Mouse (Mus musculus) layer of hippocampus, adult 11-12 months (tissue): ENCODE measurements around the gene Hoxa5.

Source experiments
- DNase-seq: peaks from one replicate; pipeline ENCODE4 v3.0.0; 2022; ENCODE audit warnings: low spot score

The Hoxa5 gene

DNA sequence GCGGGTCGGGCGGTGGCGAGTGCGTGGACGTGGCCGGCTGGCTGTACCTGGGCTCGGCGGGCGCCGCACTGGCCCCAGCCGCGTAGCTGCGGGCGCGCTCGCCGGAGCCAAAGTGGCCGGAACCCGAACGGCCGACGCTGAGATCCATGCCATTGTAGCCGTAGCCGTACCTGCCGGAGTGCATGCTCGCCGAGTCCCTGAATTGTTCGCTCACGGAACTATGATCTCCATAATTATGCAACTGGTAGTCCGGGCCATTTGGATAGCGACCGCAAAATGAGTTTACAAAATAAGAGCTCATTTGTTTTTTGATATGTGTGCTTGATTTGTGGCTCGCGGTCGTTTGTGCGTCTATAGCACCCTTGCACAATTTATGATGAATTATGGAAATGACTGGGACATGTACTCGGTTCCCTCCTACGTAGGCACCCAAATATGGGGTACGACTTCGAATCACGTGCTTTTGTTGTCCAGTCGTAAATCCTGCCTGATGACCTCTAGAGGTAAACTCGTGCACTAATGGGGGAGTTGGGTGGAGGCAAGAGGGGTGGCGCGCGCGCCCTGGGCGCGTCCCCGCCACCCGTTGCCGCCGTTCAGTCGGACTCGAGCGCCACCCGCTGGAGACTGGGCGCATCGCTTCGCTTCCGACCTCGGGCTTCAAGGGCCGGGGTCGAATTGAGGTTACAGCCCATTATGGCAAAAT is at the start of gene Hoxa5:
Hoxa5 (minus strand) TSS at position 538 of the 703 bp plus-strand sequence.
- no peak for DNase-seq

DNA sequence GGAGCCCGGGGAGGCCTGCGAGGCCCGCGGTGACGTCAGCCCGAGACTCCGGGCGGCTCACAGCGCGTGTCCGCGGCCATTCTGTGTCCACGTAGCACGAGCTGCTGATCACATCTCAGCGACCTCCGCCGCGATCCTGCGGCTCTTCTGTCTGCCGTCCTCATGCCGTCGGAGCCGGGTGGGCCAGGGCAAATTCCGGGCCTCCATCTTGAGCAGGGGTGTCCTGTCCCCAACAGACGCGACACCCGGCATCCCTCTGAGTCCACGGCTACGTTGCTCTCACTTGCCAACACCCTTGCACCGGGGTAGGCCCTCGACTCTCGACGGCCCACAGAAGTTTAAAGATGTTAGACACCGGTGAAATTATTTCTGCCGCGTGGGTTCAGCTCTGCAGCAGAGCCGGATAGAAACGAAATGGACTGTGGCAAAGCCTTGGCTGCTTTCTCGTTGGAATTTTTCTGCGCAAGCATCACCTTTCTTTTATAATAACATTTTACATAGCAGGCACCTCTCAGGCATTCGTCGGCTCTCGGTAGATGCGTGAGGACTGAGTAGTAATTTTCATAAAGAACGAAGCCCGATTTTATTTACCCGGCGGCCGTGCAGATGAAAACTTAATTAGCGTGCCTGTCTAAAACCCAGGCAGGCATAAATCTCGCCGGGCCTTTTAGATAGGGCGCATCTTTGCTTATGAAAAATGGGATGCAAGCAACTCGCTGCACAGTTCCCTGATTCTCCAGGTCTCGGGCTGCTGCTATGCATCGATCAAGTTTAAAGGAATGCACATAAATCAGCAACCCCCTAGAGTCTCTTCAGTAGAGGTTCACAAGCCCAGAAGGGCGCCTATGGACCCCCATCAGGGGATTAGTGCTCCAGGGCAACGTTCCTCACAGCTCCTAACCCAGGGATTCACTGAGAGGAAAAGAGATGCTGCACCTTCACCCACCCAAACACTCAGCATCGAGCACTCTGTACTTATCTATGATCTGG is 49.4 kb upstream of the Hoxa5 start:
- DNase-seq, result no peak

DNA sequence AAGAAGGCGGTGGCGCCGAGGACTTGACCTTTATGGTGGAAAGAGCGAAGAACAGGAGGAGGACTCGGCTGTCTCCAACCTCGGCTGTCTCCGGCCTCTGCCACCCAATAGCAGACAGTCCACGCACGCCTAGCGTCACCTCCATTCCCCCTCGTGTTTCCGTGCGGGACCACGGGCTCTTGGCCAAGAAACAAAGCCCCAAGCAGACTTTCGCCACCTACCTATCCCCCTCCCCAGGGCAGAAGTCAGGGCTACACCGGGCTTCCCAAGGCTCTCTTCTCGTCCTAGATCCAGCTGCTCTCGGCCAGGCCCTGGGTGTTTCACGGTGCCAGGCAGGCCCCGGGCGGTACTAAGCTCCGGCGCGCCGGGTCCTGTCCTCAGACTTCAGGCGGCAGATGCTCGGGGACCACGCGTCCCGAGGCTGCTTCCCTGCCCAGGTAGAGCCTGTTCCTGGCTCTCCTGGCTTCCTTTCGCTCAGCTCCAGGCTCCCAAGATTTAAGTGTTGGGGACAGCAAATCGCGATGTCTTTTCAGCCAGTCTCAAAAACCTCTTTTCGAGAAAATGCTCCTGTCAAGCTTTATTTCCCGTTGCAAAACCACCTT is 48.5 kb upstream of the Hoxa5 start:
- DNase-seq, result no peak

GRCm38 (mm10) chr6:52252016-52252774 is 47.8 kb upstream of the Hoxa5 start:
- DNase-seq, result no peak

DNA sequence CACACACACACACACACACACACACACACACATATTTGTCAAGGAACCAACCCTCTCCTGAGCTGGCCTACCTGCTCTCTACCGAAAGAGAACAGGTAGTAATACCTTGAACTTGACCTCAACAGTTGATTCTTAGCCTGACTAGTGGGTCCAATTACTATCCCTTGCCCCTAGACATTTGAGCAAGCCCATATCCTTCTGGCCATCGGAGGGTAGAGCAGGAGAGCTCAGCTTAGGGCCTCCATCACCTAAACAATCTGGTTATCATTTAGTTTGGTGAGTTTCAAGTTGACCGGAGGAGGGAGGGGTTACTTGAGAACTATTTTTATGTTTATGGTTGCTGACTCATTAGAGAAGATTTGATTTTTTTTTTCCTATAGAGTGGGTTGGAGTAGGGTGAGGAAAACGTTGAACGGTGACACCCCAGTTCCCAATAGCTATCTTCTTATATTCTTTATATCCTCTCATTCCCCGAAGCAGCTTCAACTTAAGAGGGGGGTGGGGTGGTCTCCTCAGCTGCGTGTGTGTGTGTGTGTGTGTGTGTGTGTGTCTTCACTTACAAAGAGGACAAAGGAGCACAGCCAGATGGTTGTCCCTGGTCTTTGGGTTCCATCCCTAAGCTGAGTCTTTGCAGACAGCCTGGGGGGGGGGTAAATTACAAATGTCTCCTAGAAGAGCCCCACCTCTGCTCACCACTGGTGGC is 46.9 kb upstream of the Hoxa5 start:
- DNase-seq, result no peak

- DNase-seq, result no peak
Measured at GRCm38 (mm10) chr6:52249826-52250225, 45.4 kb upstream of the Hoxa5 start.

DNA sequence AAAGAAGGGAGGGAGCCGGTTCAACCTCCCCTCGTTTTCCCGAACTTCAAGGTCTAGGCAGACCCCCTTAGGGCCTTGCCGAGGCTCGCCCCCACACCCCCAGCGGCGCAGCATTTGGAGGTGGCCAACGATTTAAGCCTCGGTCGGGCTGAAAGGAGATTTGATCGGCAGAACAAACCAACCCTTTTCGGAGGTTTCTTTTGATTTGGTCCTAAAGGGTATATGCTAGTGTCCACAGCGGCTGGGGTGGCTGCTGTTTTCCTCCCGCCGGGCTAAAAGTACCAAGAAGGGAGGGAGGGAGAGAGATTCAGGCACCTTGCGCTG is 45.0 kb upstream of the Hoxa5 start:
- no peak for DNase-seq

- no peak for DNase-seq
Measured at GRCm38 (mm10) chr6:52248638-52249414, 44.4 kb upstream of the Hoxa5 start.

GRCm38 (mm10) chr6:52247766-52248637 is 43.6 kb upstream of the Hoxa5 start:
- no peak for DNase-seq

- DNase-seq, result no peak
Measured at GRCm38 (mm10) chr6:52246916-52247315, 42.5 kb upstream of the Hoxa5 start.

- DNase-seq, result no peak
Measured at GRCm38 (mm10) chr6:52246403-52246803, 42.0 kb upstream of the Hoxa5 start.

DNA sequence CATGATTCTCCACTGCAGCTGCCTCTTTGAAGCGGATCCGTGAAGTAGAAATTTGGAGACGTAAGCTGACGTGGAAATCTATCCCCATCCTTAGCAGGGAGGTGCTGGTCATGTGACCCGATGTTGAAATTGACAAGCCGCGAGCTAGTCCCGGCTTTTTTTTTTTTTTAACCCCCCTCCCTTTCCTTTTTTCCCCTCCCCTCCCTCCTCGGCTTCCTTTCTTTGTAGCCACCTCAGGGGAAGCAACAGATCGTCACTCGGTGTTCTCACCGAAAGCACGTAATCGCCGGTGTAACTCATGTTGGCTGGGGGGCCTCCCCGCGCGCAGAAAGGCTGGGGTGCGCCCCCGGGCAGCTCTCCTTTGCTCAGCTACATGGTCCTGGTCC is 41.4 kb upstream of the Hoxa5 start, which contains the start of gene Hoxa11:
Hoxa11 (minus strand) TSS at position 54 of the 386 bp plus-strand sequence.
- no peak for DNase-seq

- DNase-seq, result no peak
Measured at GRCm38 (mm10) chr6:52245040-52245756, 40.8 kb upstream of the Hoxa5 start.

DNA sequence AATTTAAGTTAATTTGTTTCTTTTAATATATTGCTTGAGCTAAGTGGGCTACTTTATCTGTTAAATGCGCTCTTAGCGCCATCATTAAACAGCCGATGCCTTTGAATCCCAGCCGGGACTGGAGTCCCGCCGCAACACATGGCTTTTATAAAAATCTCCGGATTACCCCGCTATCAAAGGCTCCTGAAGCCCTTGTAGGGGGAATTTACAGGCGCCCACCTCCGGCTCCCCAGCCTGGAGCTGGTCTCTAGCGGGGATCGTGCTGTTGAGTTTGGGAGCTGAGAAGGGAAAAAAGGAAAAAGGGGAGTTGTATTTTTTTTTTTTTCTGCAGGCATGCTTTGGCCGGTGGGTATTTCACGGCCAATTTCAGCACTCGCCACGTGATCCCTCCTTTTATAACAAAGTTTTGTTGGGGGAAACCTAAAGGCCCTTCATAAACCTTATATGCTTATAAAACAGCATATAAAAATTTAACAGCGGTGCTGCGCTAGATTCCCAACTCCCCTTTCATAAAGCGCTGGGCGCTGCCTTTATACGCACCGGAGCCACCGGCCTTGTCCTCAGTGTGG is 40.2 kb upstream of the Hoxa5 start:
- no peak for DNase-seq

GRCm38 (mm10) chr6:52243681-52244121 is 39.3 kb upstream of the Hoxa5 start:
- DNase-seq, result no peak

- no peak for DNase-seq
Measured at GRCm38 (mm10) chr6:52242801-52243332, 38.5 kb upstream of the Hoxa5 start.

DNA sequence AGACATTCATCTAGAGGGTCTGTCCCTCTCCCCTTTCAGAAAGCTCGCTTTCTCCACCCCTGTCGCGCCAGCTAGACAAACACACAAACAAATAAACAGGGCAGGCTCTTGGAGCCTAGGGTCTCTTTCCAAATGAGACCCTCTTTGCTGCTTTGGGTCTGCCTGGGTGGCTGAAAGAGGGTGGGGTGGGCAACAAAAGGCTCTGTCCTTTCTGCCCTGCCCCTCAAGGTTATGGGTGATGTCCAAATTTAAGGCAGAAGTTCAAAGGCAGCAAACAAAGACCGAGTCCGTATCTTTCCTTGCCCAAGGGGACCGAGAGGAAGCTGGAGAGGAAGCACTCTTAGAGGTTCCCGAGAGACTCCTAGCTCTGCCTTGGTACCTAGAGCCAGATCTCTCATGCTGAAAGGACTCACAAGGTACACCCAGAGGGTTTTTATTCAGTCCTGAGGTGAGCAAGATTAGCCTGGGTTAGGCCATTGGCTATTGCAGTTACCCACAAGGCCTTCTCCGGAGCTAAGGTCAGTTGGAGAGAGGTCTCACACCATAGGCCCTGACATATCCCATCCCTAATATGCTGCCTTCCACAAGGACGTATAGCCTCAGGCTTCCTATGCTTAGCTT is 36.7 kb upstream of the Hoxa5 start:
- no peak for DNase-seq
